Mouse (Mus musculus): Measurements from ENCODE around the gene Cmtm6. TPM values are rescaled to one million over a fixed set of nuclear protein-coding genes. Genes with fewer than 3 reads are reported as not detected.
A peak's percentile ranks its signal among the peaks of the same experiment; 100 is the strongest.

Cmtm6 gene
- total RNA-seq, 2 experiments from 2014 or later: 20.2 to 23.7 TPM

GRCm38 (mm10) chr9:114796473-114797050, 65.6 kb downstream of the Cmtm6 start:
- no peak for DNase-seq (ENCODE audit: low spot score in 2 of 2)

GRCm38 (mm10) chr9:114797329-114798004, 66.6 kb downstream of the Cmtm6 start:
- peak; percentile 88 to 89 for DNase-seq (ENCODE audit: low spot score in 2 of 2)

- DNase-seq (ENCODE audit: low spot score in 2 of 2): no peak
These were observed 67.9 kb downstream of the Cmtm6 start for GRCm38 (mm10) chr9:114798845-114799244.

Other genes starting within 250 kb of the Cmtm6 start
- gene Ccr4, start 226.2 kb upstream of the Cmtm6 start, total RNA-seq (2021): not detected
- not detected for gene C130032M10Rik, start 215.4 kb upstream of the Cmtm6 start, total RNA-seq (2021)
- under 1 TPM; 0.84 to 0.95 TPM for gene Trim71, start 166.7 kb upstream of the Cmtm6 start, total RNA-seq (2021)
- 10 to 100 TPM; 45.2 to 45.3 TPM for gene Cnot10, start 90.9 kb upstream of the Cmtm6 start, total RNA-seq (2021)
- gene Dync1li1, start 42.3 kb upstream of the Cmtm6 start, total RNA-seq (2021): 10 to 100 TPM; 93.8 to 96.2 TPM
- gene Cmtm7, start 50.7 kb downstream of the Cmtm6 start, total RNA-seq (2021): 1 to 10 TPM; 3.6 to 5.0 TPM
- gene Cmtm8, start 113.0 kb downstream of the Cmtm6 start, total RNA-seq (2021): 1 to 10 TPM; 1.5 to 1.9 TPM
- gene Gpd1l, start 202.9 kb downstream of the Cmtm6 start, total RNA-seq (2021): 10 to 100 TPM; 83.6 to 91.5 TPM
- 10 to 100 TPM; 48.5 to 48.9 TPM for gene Osbpl10, start 247.5 kb downstream of the Cmtm6 start, total RNA-seq (2021)

Data from left cerebral cortex, adult 18-20 months (tissue).